Mouse (Mus musculus) stomach, postnatal 0 days (tissue): ENCODE results near the gene Rbmxl1.

ENCODE experiments used
- CTCF ChIP-seq: IDR thresholded peaks from 2 replicates; pipeline ENCODE4 v1.5.1; 2016; ENCODE audit warnings: antibody characterized with exemption, low read depth, mild to moderate bottlenecking, moderate library complexity
- EP300 ChIP-seq: optimal IDR thresholded peaks from 2 replicates; pipeline ENCODE3; 2016; ENCODE audit warnings: antibody characterized with exemption

- TF ChIP-seq EP300 (no peak), CTCF (no peak)
Measured at GRCm38 (mm10) chr8:78493031-78493430, 15.7 kb downstream of the Rbmxl1 start.
